12 mouse cellular contexts compared by ENCODE assay signal in genomic region chr17:66401596-66402265, GRCm38 (mm10). TPM values are rescaled to one million over a fixed set of nuclear protein-coding genes. Genes with fewer than 3 reads are reported as not detected.
DNase-seq lines count a peak whose midpoint lies in the region; ATAC-seq and TF ChIP-seq lines count a peak whose summit lies in the region.
"Had no signal": no experiment of that assay in that cellular context is flagged by ENCODE, and none has a peak within 500 bp of the region (broad histone marks: within the 10 kb centered on the region; RNA-seq: fewer than 3 reads in every experiment).

No protein-coding gene starts in this region.

- no peaks in the 10 kb centered on the region for H3K9me3 ChIP-seq in embryonic facial prominence, embryonic 14.5 days (ENCODE audit: control insufficient read depth, low read length)
- no peaks in the 10 kb centered on the region for H3K9me3 ChIP-seq in embryonic facial prominence, embryonic 10.5 days
- H3K9me3 ChIP-seq in forebrain, embryonic 13.5 days (replicated peaks) = no peaks in the 10 kb centered on the region
- H3K9me3 ChIP-seq in midbrain, embryonic 13.5 days = no peaks in the 10 kb centered on the region
- no peaks in the 10 kb centered on the region for H3K9me3 ChIP-seq in liver, postnatal 0 days (ENCODE audit: low read length)

- no peak for DNase-seq in embryonic facial prominence, embryonic 14.5 days (ENCODE audit: low spot score)
- DNase-seq in embryonic facial prominence, embryonic 10.5 days (ENCODE audit: low spot score) = no peak
- DNase-seq in cerebellum, adult 11 months = peak; percentile 79
- no peak for DNase-seq in liver, postnatal 0 days
- no peak for DNase-seq in ovary, postnatal 10 days (ENCODE audit: low spot score)
- DNase-seq in heart, adult 8-10 months (ENCODE audit: low spot score) = no peak
- DNase-seq: heart, adult 2 months; lung, postnatal 14 days had no signal

- TF ChIP-seq EP300 in liver, postnatal 0 days (IDR thresholded peaks at IDR 0.05; ENCODE audit: low read depth) = no peak

- H3K27me3 ChIP-seq in embryonic facial prominence, embryonic 14.5 days (replicated peaks; ENCODE audit: control insufficient read depth, insufficient read depth, low read length) = no peaks in the 10 kb centered on the region
- H3K27me3 ChIP-seq in embryonic facial prominence, embryonic 10.5 days (replicated peaks; ENCODE audit: low read depth, poor library complexity, severe bottlenecking) = no peaks in the 10 kb centered on the region
- H3K27me3 ChIP-seq in forebrain, embryonic 13.5 days = 0 out of 2 replicates have a peak, but pooled peaks cover 4% of the 10 kb centered on the region
- H3K27me3 ChIP-seq in midbrain, embryonic 13.5 days = no peaks in the 10 kb centered on the region
- H3K27me3 ChIP-seq in liver, postnatal 0 days (ENCODE audit: insufficient read depth, low read length) = peaks cover 5% of the 10 kb centered on the region; the same call in 1 of the 2 replicates

- peaks cover 18% of the 10 kb centered on the region for H3K4me1 ChIP-seq in embryonic facial prominence, embryonic 14.5 days (ENCODE audit: control insufficient read depth, insufficient read depth, low read length)
- peaks cover 48% of the 10 kb centered on the region for H3K4me1 ChIP-seq in embryonic facial prominence, embryonic 10.5 days
- peaks cover 43% of the 10 kb centered on the region for H3K4me1 ChIP-seq in forebrain, embryonic 13.5 days
- H3K4me1 ChIP-seq in midbrain, embryonic 13.5 days (replicated peaks) = peaks cover 53% of the 10 kb centered on the region
- H3K4me1 ChIP-seq in liver, postnatal 0 days (ENCODE audit: insufficient read depth) = no peaks in the 10 kb centered on the region

- no peak overlapping the region for H3K4me2 ChIP-seq in embryonic facial prominence, embryonic 14.5 days (ENCODE audit: low read depth, low read length)
- H3K4me2 ChIP-seq in forebrain, embryonic 13.5 days = peak overlapping the region; percentile 6
- H3K4me2 ChIP-seq in midbrain, embryonic 13.5 days (replicated peaks) = no peak overlapping the region
- no peak overlapping the region for H3K4me2 ChIP-seq in liver, postnatal 0 days (ENCODE audit: low read depth, low read length)

- no peak overlapping the region for H3K27ac ChIP-seq in embryonic facial prominence, embryonic 14.5 days (replicated peaks; ENCODE audit: low read depth, low read length)
- H3K27ac ChIP-seq in embryonic facial prominence, embryonic 10.5 days (replicated peaks) = no peak overlapping the region; the same call in 1 of the 2 replicates
- peak overlapping the region; percentile 41; the same call in 1 of the 2 replicates for H3K27ac ChIP-seq in forebrain, embryonic 13.5 days
- H3K27ac ChIP-seq in midbrain, embryonic 13.5 days = peak overlapping the region; percentile 62
- no peak overlapping the region for H3K27ac ChIP-seq in liver, postnatal 0 days (ENCODE audit: low read depth)
- H3K27ac ChIP-seq: heart, adult 2 months had no signal

- TF ChIP-seq CTCF in liver, postnatal 0 days (IDR thresholded peaks at IDR 0.05; ENCODE audit: low read depth) = no peak

- H3K9ac ChIP-seq in embryonic facial prominence, embryonic 14.5 days (ENCODE audit: low read depth, low read length) = no peak overlapping the region
- H3K9ac ChIP-seq in forebrain, embryonic 13.5 days = no peak overlapping the region
- no peak overlapping the region for H3K9ac ChIP-seq in midbrain, embryonic 13.5 days (replicated peaks)
- no peak overlapping the region for H3K9ac ChIP-seq in liver, postnatal 0 days (replicated peaks)

- ATAC-seq in embryonic facial prominence, embryonic 14.5 days (ENCODE audit: low read depth) = peak; percentile 20; the same call in 1 of the 2 replicates
- peak; percentile 80 for ATAC-seq in forebrain, embryonic 13.5 days
- peak; percentile 44; the same call in 1 of the 2 replicates for ATAC-seq in midbrain, embryonic 13.5 days
- no peak for ATAC-seq in liver, postnatal 0 days
- ATAC-seq: intestine, postnatal 0 days had no signal

- no peak overlapping the region for H3K4me3 ChIP-seq in embryonic facial prominence, embryonic 14.5 days (ENCODE audit: low read depth, low read length)
- no peak overlapping the region for H3K4me3 ChIP-seq in embryonic facial prominence, embryonic 10.5 days
- no peak overlapping the region for H3K4me3 ChIP-seq in forebrain, embryonic 13.5 days
- no peak overlapping the region for H3K4me3 ChIP-seq in midbrain, embryonic 13.5 days (replicated peaks)
- no peak overlapping the region for H3K4me3 ChIP-seq in liver, postnatal 0 days (ENCODE audit: low read depth, low read length)
- H3K4me3 ChIP-seq: heart, adult 2 months had no signal

- no peaks in the 10 kb centered on the region for H3K36me3 ChIP-seq in embryonic facial prominence, embryonic 14.5 days (ENCODE audit: control insufficient read depth, insufficient read depth, low read length)
- peaks cover under 1% of the 10 kb centered on the region; the same call in 1 of the 2 replicates for H3K36me3 ChIP-seq in embryonic facial prominence, embryonic 10.5 days (replicated peaks)
- H3K36me3 ChIP-seq in forebrain, embryonic 13.5 days (ENCODE audit: poor library complexity, severe bottlenecking) = no peaks in the 10 kb centered on the region; the same call in 1 of the 2 replicates
- no peaks in the 10 kb centered on the region for H3K36me3 ChIP-seq in midbrain, embryonic 13.5 days
- H3K36me3 ChIP-seq in liver, postnatal 0 days (replicated peaks; ENCODE audit: insufficient read depth, low read length) = no peaks in the 10 kb centered on the region

- 40% methylated on average over 9 of the region's 9 CpGs for WGBS in embryonic facial prominence, embryonic 14.5 days
- WGBS in embryonic facial prominence, embryonic 10.5 days = 39% methylated on average over 9 of the region's 9 CpGs
- 4% methylated on average over 9 of the region's 9 CpGs for WGBS in forebrain, embryonic 13.5 days
- WGBS in midbrain, embryonic 13.5 days = 43% methylated on average over 9 of the region's 9 CpGs
- WGBS in liver, postnatal 0 days (ENCODE audit: insufficient replicate concordance) = 56% methylated on average over 9 of the region's 9 CpGs

RNA-seq across cellular contexts. Expression of gene Mtcl1, which starts 47.8 kb away (rescaled TPM):
- 8.2 and 8.8 TPM in 2 replicates for polyA plus RNA-seq in embryonic facial prominence, embryonic 14.5 days (2014; fragmentation: Nextera tagmentation; extraction: Ambion mirVana)
- 13.2 and 22.3 TPM in 2 replicates for polyA plus RNA-seq in embryonic facial prominence, embryonic 10.5 days (2016; fragmentation: Nextera tagmentation; extraction: Ambion mirVana)
- polyA plus RNA-seq in forebrain, embryonic 13.5 days (2015; fragmentation: Nextera tagmentation; extraction: Ambion mirVana) = 33.0 and 33.9 TPM in 2 replicates
- 50.0 and 56.8 TPM in 2 replicates for polyA plus RNA-seq in midbrain, embryonic 13.5 days (2015; fragmentation: Nextera tagmentation; extraction: Ambion mirVana)
- 0.13 and 0.14 TPM in 2 replicates for polyA plus RNA-seq in liver, postnatal 0 days (2015; fragmentation: Nextera tagmentation; extraction: Ambion mirVana)
- total RNA-seq in heart, adult 8-10 months (2022) = 1 to 10 TPM; 4.4 to 6.8 (median 5.3) TPM
- total RNA-seq: neutrophil, adult 5-6 weeks had no signal

Comparison
In these comparisons a context has a peak if more than half of its experiments do, and no peak if none do; other contexts are left out.
1. H3K27ac ChIP-seq: peak in forebrain, embryonic 13.5 days (single experiment) and midbrain, embryonic 13.5 days (single experiment); none in embryonic facial prominence, embryonic 14.5 days (single experiment), embryonic facial prominence, embryonic 10.5 days (single experiment) and liver, postnatal 0 days (single experiment).